Mouse (Mus musculus): ENCODE data around the gene Olfr1026.

The Olfr1026 gene

GRCm38 (mm10) chr2:85921258-85921657 is at the start of gene Olfr1026:
Gene Olfr1026 (plus strand): TSS chr2:85921558.
- DNase-seq: no peak

- DNase-seq: no peak
These were observed 36.0 kb upstream of the Olfr1026 start, which contains the start of gene Olfr1023 for GRCm38 (mm10) chr2:85885340-85885739. Gene Olfr1023 (plus strand): TSS chr2:85885640.

GRCm38 (mm10) chr2:85904952-85905351 is 16.4 kb upstream of the Olfr1026 start, which contains the start of gene Olfr1024:
Gene Olfr1024 (minus strand): TSS chr2:85905052.
- no peak for DNase-seq

- DNase-seq: no peak
These were observed 8.2 kb upstream of the Olfr1026 start for GRCm38 (mm10) chr2:85913197-85913596.

GRCm38 (mm10) chr2:85914893-85915292 is 6.5 kb upstream of the Olfr1026 start, which contains the start of gene Olfr1025-ps1:
Gene Olfr1025-ps1 (plus strand): TSS chr2:85915193.
- DNase-seq: no peak

- DNase-seq: no peak
These were observed 28.8 kb downstream of the Olfr1026 start, which contains the start of gene Olfr1028 for GRCm38 (mm10) chr2:85950137-85950536. Gene Olfr1028 (plus strand): TSS chr2:85950437.

- DNase-seq: no peak
These were observed 52.2 kb downstream of the Olfr1026 start, which contains the start of gene Olfr1029 for GRCm38 (mm10) chr2:85973595-85973994. Gene Olfr1029 (plus strand): TSS chr2:85973895.

All from kidney, postnatal 36 days (tissue).